Mouse (Mus musculus) forebrain, postnatal 0 days (tissue): ENCODE data around the gene Cyb5d1. TPM values are rescaled to one million over a fixed set of nuclear protein-coding genes. Genes with fewer than 3 reads are reported as not detected.

ENCODE experiments used
- ATAC-seq: fragments of 200-750 bp; cut with Nextera tagmentation; 2 replicates; pipeline ENCODE4 v1.8.0; 2017; ENCODE audit warnings: mild to moderate bottlenecking, moderate library complexity
- DNase-seq: peaks from one replicate; pipeline ENCODE4 v3.0.0-alpha.2; 2015
- H3K27ac ChIP-seq: fragments of 300-500 bp; sonication (generic); 2 replicates; pipeline ENCODE4 v1.5.1; 2014; ENCODE audit warnings: low read depth, mild to moderate bottlenecking, antibody characterized with exemption, low read length, moderate library complexity, mixed read lengths
- H3K27me3 ChIP-seq: fragments of 300-500 bp; sonication (generic); 2 replicates; pipeline ENCODE4 v1.6.1; 2014; ENCODE audit warnings: mild to moderate bottlenecking, low read length, mixed read lengths; ENCODE audit not compliant: insufficient read depth
- H3K36me3 ChIP-seq: fragments of 300-500 bp; sonication (generic); 2 replicates; pipeline ENCODE4 v1.6.1; 2014; ENCODE audit warnings: mild to moderate bottlenecking, moderate library complexity; ENCODE audit not compliant: insufficient read depth
- H3K4me1 ChIP-seq: fragments of 300-500 bp; sonication (generic); 2 replicates; pipeline ENCODE4 v1.6.1; 2014; ENCODE audit warnings: antibody characterized with exemption; ENCODE audit not compliant: insufficient read depth
- H3K4me2 ChIP-seq: fragments of 300-500 bp; sonication (generic); 2 replicates; pipeline ENCODE4 v1.6.1; 2014; ENCODE audit warnings: low read depth, mild to moderate bottlenecking, moderate library complexity
- H3K4me3 ChIP-seq: fragments of 300-500 bp; sonication (generic); 2 replicates; pipeline ENCODE4 v1.5.1; 2014; ENCODE audit warnings: low read depth, low read length, mixed read lengths
- H3K9ac ChIP-seq: fragments of 300-500 bp; sonication (generic); 2 replicates; pipeline ENCODE4 v1.6.1; 2014; ENCODE audit warnings: mild to moderate bottlenecking
- H3K9me3 ChIP-seq: fragments of 300-500 bp; sonication (generic); 2 replicates; pipeline ENCODE4 v1.6.1; 2016; ENCODE audit warnings: low read length
- CTCF ChIP-seq: sonication (generic); IDR thresholded peaks from 2 replicates; pipeline ENCODE4 v1.5.1; 2016; ENCODE audit warnings: antibody characterized with exemption, control low read depth, low read depth
- WGBS: fragments of 180-500 bp; shearing (Covaris S2); extraction: QIAGEN DNeasy Blood & Tissue Kit; methylation state at CpG from one replicate; pipeline ENCODE4 v1.1.7; 2014; 5-methylcytosine and 5-hydroxymethylcytosine counted together
- polyA plus RNA-seq: library from polyadenylated mRNA; unstranded; fragments of >200 nt; fragmentation: Nextera tagmentation; extraction: Ambion mirVana; gene quantifications from 2 replicates; pipeline ENCODE4 v1.2.1, GENCODE M21; 2015
- total RNA-seq: library from RNA; depleted of rRNA; stranded (reverse); fragments of >200 nt; gene quantifications from 2 replicates; pipeline ENCODE4 v1.2.3, GENCODE M21; 2014

Cyb5d1 gene
- total and polyA plus RNA-seq, 2 experiments from 2014 or later: 21.1 to 24.2 TPM

GRCm38 (mm10) chr11:69373223-69373965, 22.0 kb downstream of the Cyb5d1 start:
- no peak overlapping the region for H3K9ac ChIP-seq
- 91% methylated on average over 16 of the region's 16 CpGs for WGBS
- H3K36me3 ChIP-seq: 0 out of 2 replicates have a peak, but pooled peaks cover 4% of the 10 kb centered on the region
- H3K9me3 ChIP-seq: no peaks in the 10 kb centered on the region
- no peak for ATAC-seq
- H3K4me3 ChIP-seq: no peak overlapping the region
- DNase-seq: no peak
- H3K27ac ChIP-seq: peak overlapping the region; percentile 80; the same call in 1 of the 2 replicates
- H3K27me3 ChIP-seq: no peaks in the 10 kb centered on the region
- peaks cover 21% of the 10 kb centered on the region for H3K4me1 ChIP-seq
- TF ChIP-seq CTCF: no peak
- no peak overlapping the region for H3K4me2 ChIP-seq

- ATAC-seq (no peak), DNase-seq (no peak)
- H3K9me3 ChIP-seq: no peaks in the 10 kb centered on the region
- peak overlapping the region; percentile 80; the same call in 1 of the 2 replicates for H3K27ac ChIP-seq
- peak overlapping the region; percentile 42 for H3K4me2 ChIP-seq
- WGBS: 62% methylated on average over 3 of the region's 3 CpGs
- H3K9ac ChIP-seq: no peak overlapping the region
- H3K27me3 ChIP-seq: no peaks in the 10 kb centered on the region
- peaks cover 21% of the 10 kb centered on the region for H3K4me1 ChIP-seq
- TF ChIP-seq CTCF: peak; percentile 64
- H3K4me3 ChIP-seq: no peak overlapping the region
- 0 out of 2 replicates have a peak, but pooled peaks cover 4% of the 10 kb centered on the region for H3K36me3 ChIP-seq
These were observed 22.7 kb downstream of the Cyb5d1 start for GRCm38 (mm10) chr11:69372780-69373170.

- Histone ChIP-seq H3K4me1 (peaks cover 21% of the 10 kb centered on the region), H3K27ac (peak overlapping the region; percentile 80), H3K9me3 (no peaks in the 10 kb centered on the region), H3K27me3 (no peaks in the 10 kb centered on the region), H3K36me3 (0 out of 2 replicates have a peak, but pooled peaks cover 4% of the 10 kb centered on the region), H3K4me2 (peak overlapping the region; percentile 42), H3K4me3 (no peak overlapping the region), H3K9ac (peak overlapping the region; percentile 18; the same call in 1 of the 2 replicates)
- DNase-seq (peak; percentile 78), ATAC-seq (0 out of 2 replicates have a peak, but pooled peaks have one; percentile 5)
- WGBS: 28% methylated on average over 12 of the region's 12 CpGs
- no peak for TF ChIP-seq CTCF
These were observed 23.2 kb downstream of the Cyb5d1 start for GRCm38 (mm10) chr11:69372056-69372779.

GRCm38 (mm10) chr11:69371601-69372000, 23.8 kb downstream of the Cyb5d1 start:
- 0 out of 2 replicates have a peak overlapping the region, but pooled peaks have one; percentile 22 for H3K9ac ChIP-seq
- no peak for ATAC-seq

GRCm38 (mm10) chr11:69370817-69371215, 24.6 kb downstream of the Cyb5d1 start:
- peak overlapping the region; percentile 80 for H3K27ac ChIP-seq
- 0 out of 2 replicates have a peak, but pooled peaks cover 4% of the 10 kb centered on the region for H3K36me3 ChIP-seq
- no peaks in the 10 kb centered on the region for H3K27me3 ChIP-seq
- 22% methylated on average over 9 of the region's 9 CpGs for WGBS
- DNase-seq (no peak), ATAC-seq (no peak)
- peak overlapping the region; percentile 13; the same call in 1 of the 2 replicates for H3K4me3 ChIP-seq
- H3K4me2 ChIP-seq: peak overlapping the region; percentile 42
- peak overlapping the region; percentile 10; the same call in 1 of the 2 replicates for H3K9ac ChIP-seq
- no peak for TF ChIP-seq CTCF
- H3K4me1 ChIP-seq: peaks cover 22% of the 10 kb centered on the region
- H3K9me3 ChIP-seq: no peaks in the 10 kb centered on the region

More at GRCm38 (mm10) chr11:69371601-69372000, 23.8 kb downstream of the Cyb5d1 start:
- H3K4me3 ChIP-seq: no peak overlapping the region
- peak overlapping the region; percentile 42 for H3K4me2 ChIP-seq
- no peaks in the 10 kb centered on the region for H3K27me3 ChIP-seq
- DNase-seq: peak; percentile 39
- H3K36me3 ChIP-seq: 0 out of 2 replicates have a peak, but pooled peaks cover 4% of the 10 kb centered on the region
- peak overlapping the region; percentile 80 for H3K27ac ChIP-seq
- no peaks in the 10 kb centered on the region for H3K9me3 ChIP-seq
- peaks cover 21% of the 10 kb centered on the region for H3K4me1 ChIP-seq
- WGBS: 30% methylated on average over 12 of the region's 12 CpGs
- no peak for TF ChIP-seq CTCF

GRCm38 (mm10) chr11:69369990-69370816, 25.2 kb downstream of the Cyb5d1 start:
- Histone ChIP-seq H3K36me3 (0 out of 2 replicates have a peak, but pooled peaks cover 4% of the 10 kb centered on the region), H3K4me3 (peak overlapping the region; percentile 88), H3K27ac (peak overlapping the region; percentile 100), H3K9me3 (no peaks in the 10 kb centered on the region), H3K4me2 (peak overlapping the region; percentile 94), H3K27me3 (no peaks in the 10 kb centered on the region), H3K4me1 (peaks cover 28% of the 10 kb centered on the region), H3K9ac (peak overlapping the region; percentile 100)
- no peak for TF ChIP-seq CTCF
- 17% methylated on average over 2 of the region's 2 CpGs for WGBS
- DNase-seq: peak; percentile 66
- peak; percentile 4; the same call in 1 of the 2 replicates for ATAC-seq
